Mouse (Mus musculus): ENCODE measurements around the gene Lsp1. TPM values are rescaled to one million over a fixed set of nuclear protein-coding genes. Genes with fewer than 3 reads are reported as not detected.

Lsp1 gene
- 12.0 and 13.8 TPM in 2 replicates for polyA plus RNA-seq (2012; rRNA removed)

DNA sequence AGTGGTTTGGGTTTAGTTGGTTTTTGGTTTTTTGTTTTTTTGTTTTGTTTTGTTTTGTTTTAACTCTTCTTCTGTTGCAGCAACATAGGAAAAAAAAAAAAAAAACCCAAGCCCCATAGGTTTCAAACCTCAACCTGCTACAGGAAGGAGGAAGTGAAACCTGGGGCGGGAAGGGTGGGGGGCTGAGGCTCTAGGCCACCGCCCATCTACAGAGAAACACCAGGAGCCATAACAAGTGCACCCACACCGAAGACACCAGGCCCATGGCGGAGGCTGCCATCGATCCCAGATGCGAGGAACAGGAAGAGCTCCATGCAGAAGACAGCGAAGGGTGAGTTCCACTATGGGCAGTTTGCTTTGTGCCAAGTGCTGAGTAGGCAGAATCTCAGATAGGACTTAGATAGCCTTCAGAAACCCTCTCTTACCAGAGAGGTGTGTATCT is at the start of gene Lsp1:
TSS of gene Lsp1 (plus strand) at position 174 of the 442 bp plus-strand sequence.

DNA sequence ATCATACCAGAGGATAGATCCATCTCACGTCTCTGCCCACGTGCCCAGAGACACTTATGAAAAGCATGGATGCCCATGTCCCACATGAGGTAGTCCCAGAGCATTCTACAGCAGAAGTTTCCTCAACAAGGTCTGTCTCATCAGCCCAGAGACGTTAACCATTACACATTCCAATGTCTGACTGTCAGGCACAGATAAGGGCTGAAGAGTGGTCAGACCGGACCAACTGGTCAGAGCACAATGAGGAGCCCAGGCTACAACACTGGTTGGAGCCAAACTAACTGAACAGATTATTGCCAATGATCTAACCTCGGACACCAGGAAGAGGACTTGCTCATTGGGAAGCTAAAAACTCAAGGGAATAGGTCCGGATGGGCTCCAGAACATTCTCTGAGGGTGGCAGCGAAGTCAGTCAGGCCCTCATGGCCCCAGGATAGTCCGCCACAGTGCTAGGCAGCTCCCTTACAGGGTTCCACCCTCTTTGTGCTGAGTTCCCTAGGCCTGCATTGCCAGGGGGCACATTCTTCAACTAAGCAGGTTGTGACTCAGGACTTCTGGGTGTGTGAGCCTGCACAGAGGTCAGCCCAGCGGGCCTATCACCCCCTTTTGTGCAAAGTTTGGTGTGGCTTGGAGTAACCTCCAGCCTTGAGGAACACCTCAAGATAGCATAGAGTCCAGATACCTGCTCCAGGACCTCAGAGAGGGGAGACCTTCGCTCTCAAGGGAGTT is 26.3 kb upstream of the Lsp1 start, which contains the start of gene Syt8:
TSS of gene Syt8 (plus strand) at position 714 of the 729 bp plus-strand sequence.

DNA sequence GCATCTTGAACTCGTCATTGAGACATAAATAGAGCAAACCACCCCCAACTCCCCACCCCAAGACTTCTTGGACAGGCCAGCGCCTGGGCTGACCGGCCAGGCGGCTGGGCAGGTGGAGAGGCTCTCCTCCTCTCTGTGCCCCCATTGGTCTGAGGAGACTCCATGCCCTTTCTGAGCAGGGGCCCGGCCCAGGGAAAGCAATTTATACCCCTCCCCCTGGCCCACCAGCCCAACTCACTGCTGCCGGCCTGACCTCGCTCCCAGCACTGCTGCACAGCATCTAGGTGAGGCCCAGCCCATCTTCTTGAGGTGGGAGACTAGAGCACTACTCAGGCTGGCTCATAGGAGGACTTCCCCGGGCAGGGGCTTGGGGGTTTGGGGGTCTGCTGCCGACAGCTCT is 19.0 kb upstream of the Lsp1 start, which contains the start of gene Tnni2:
TSS of gene Tnni2 (plus strand) at position 224 of the 400 bp plus-strand sequence.

DNA sequence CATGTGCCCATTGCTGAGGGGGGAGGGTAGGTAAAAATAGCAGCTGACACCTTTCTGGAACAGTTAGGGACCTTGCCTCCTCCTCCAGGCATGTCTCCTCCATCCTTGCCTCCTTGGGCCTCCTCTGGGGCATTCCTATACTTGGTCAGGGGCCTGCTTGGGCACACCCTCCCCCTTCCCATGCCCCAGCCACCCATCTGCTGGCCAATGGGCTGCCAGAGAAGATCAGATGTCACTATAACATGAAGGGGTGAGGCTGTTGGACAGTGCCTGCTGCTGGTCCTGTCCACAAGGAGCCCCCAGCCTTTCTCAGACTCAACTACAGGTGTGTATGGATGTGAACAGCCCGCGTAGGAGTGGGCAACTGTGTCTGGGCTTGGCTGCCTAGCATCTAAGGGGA is 38.0 kb downstream of the Lsp1 start, which contains the start of gene Tnnt3:
TSS of gene Tnnt3 (plus strand) at position 262 of the 400 bp plus-strand sequence.

DNA sequence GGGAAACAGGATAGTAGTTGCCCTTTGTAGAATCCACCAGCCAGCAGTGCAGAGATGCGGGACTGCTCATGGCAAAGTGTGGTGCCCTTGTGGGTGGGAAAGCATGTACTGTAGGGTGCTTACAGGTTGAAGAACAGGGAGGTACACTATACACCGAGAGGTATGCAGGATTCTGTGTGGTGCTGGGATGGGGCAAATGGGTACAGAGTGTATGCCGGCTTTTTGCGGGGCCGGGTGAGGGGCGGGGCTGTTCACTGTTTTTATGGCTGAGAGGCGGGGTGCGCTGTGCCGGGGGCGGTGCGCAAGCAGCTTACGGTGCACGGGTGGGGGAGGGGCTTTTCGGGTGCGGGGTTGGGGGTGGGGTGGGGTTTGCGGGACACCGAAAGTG is 72.1 kb downstream of the Lsp1 start, which contains the start of gene Mrpl23:
TSS of gene Mrpl23 (plus strand) at position 16 of the 388 bp plus-strand sequence.

Other genes with a start within 250 kb of the Lsp1 start
- not detected in 2 replicates for gene Gm7579, start 248.9 kb upstream of the Lsp1 start, polyA plus RNA-seq (2012; rRNA removed)
- not detected in 2 replicates for gene Krtap5-5, start 230.8 kb upstream of the Lsp1 start, polyA plus RNA-seq (2012; rRNA removed)
- not detected in 2 replicates for gene Gm40460, start 219.7 kb upstream of the Lsp1 start, polyA plus RNA-seq (2012; rRNA removed)
- not detected in 2 replicates for gene Gm2431, start 202.5 kb upstream of the Lsp1 start, polyA plus RNA-seq (2012; rRNA removed)
- not detected in 2 replicates for gene Gm4559, start 186.4 kb upstream of the Lsp1 start, polyA plus RNA-seq (2012; rRNA removed)
- not detected in 2 replicates for gene Krtap5-1, start 163.7 kb upstream of the Lsp1 start, polyA plus RNA-seq (2012; rRNA removed)
- gene Krtap5-4, start 157.3 kb upstream of the Lsp1 start, polyA plus RNA-seq (2012; rRNA removed), result not detected in 2 replicates
- 0.87 and 0.93 TPM in 2 replicates for gene Ifitm10, start 87.1 kb upstream of the Lsp1 start, polyA plus RNA-seq (2012; rRNA removed)
- gene Gm49369, start 78.1 kb upstream of the Lsp1 start, polyA plus RNA-seq (2012; rRNA removed), result 0.38 and 0.44 TPM in 2 replicates
- gene Ctsd, start 72.8 kb upstream of the Lsp1 start, polyA plus RNA-seq (2012; rRNA removed), result 158 and 192 TPM in 2 replicates
- gene Syt8, start 26.0 kb upstream of the Lsp1 start, polyA plus RNA-seq (2012; rRNA removed), result 1.5 TPM in 1 of 2 replicates, not detected in the other
- 3.3 and 8.7 TPM in 2 replicates for gene Tnni2, start 19.0 kb upstream of the Lsp1 start, polyA plus RNA-seq (2012; rRNA removed)
- gene Tnnt3, start 38.0 kb downstream of the Lsp1 start, polyA plus RNA-seq (2012; rRNA removed), result 0.27 and 5.5 TPM in 2 replicates
- gene Mrpl23, start 71.9 kb downstream of the Lsp1 start, polyA plus RNA-seq (2012; rRNA removed), result 44.6 and 47.3 TPM in 2 replicates
- 818 and 856 TPM in 2 replicates for gene Igf2, start 206.0 kb downstream of the Lsp1 start, polyA plus RNA-seq (2012; rRNA removed)
- 0.05 and 0.07 TPM in 2 replicates for gene Gm49394, start 209.1 kb downstream of the Lsp1 start, polyA plus RNA-seq (2012; rRNA removed)